Mouse (Mus musculus): Measurements from ENCODE around the gene Arhgap9. TPM values are rescaled to one million over a fixed set of nuclear protein-coding genes. Genes with fewer than 3 reads are reported as not detected.

The Arhgap9 gene
- total RNA-seq (2014; fragmentation: Nextera tagmentation) (43.3 and 43.7 TPM in 2 replicates), total RNA-seq (2017) (89.2 and 100 TPM in 2 replicates), polyA plus RNA-seq (2012) (54.8 and 59.5 TPM in 2 replicates)

DNA sequence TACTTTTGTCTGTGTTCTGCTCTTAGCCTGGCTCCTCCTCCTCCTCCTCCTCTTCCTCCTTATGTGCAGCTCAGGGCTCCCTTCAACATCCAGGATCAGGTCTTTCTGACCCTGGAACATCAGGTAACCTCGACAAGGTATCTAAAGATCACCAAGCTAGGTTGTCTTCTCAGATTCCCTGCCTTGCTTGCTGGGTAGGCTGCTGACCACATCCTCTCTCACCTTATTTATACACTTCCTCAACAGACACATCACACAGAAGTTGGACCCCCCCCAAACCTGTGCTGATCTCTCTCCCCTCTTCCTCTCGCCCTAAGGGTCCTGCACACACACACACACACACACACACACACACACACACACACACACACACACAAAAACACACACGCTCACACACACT is at the start of gene Arhgap9:
Gene Arhgap9 (plus strand): TSS at position 344 of the 400 bp plus-strand sequence.
- Histone ChIP-seq H3K4me1 (ENCODE audit: insufficient read depth, low read depth, low read length) (peaks cover 88% of the 10 kb centered on the region), H3K27me3 (ENCODE audit: insufficient read depth, low read length) (no peaks in the 10 kb centered on the region), H3K36me3 (replicated peaks) (peaks cover 23% of the 10 kb centered on the region), H3K9me3 (replicated peaks) (no peaks in the 10 kb centered on the region), H3K4me3 (ENCODE audit: low read depth, low read length) (peak within 1 kb of the TSS; percentile 72; the same call in 1 of the 2 replicates)
- DNase-seq (ENCODE audit: low spot score) = no peak
- ATAC-seq (ENCODE audit: extremely low read depth, insufficient number of reproducible peaks, low FRiP score, poor library complexity, severe bottlenecking) = no peak
- TF ChIP-seq GATA2 (IDR thresholded peaks at IDR 0.05; ENCODE audit: borderline replicate concordance, low read depth, low read length) = no peak
- no peak for TF ChIP-seq CTCF (IDR thresholded peaks at IDR 0.05; ENCODE audit: low read depth, low read length)
- no peak for TF ChIP-seq TAL1 (conservative IDR thresholded peaks at IDR 0.05; ENCODE audit: low read depth, low read length)
- no peak for TF ChIP-seq GATA1 (IDR thresholded peaks at IDR 0.05; ENCODE audit: borderline replicate concordance, low read length)
- TF ChIP-seq POLR2AphosphoS5 (IDR thresholded peaks at IDR 0.05; ENCODE audit: insufficient replicate concordance, low read depth, low read length) = no peak

GRCm38 (mm10) chr10:127272371-127272770 is 49.4 kb upstream of the Arhgap9 start:
- no peak for TF ChIP-seq CTCF (IDR thresholded peaks at IDR 0.05; ENCODE audit: low read depth, low read length)
- no peak for TF ChIP-seq TAL1 (conservative IDR thresholded peaks at IDR 0.05; ENCODE audit: low read depth, low read length)
- TF ChIP-seq GATA1 (IDR thresholded peaks at IDR 0.05; ENCODE audit: borderline replicate concordance, low read length) = no peak
- TF ChIP-seq POLR2AphosphoS5 (IDR thresholded peaks at IDR 0.05; ENCODE audit: insufficient replicate concordance, low read depth, low read length) = no peak
- no peak for TF ChIP-seq GATA2 (IDR thresholded peaks at IDR 0.05; ENCODE audit: borderline replicate concordance, low read depth, low read length)
- Histone ChIP-seq H3K9me3 (replicated peaks) (no peaks in the 10 kb centered on the region), H3K4me1 (ENCODE audit: insufficient read depth, low read depth, low read length) (peaks cover 45% of the 10 kb centered on the region), H3K27me3 (ENCODE audit: insufficient read depth, low read length) (no peaks in the 10 kb centered on the region), H3K4me3 (ENCODE audit: low read depth, low read length) (no peak overlapping the region), H3K36me3 (replicated peaks) (peaks cover 95% of the 10 kb centered on the region)
- ATAC-seq (ENCODE audit: extremely low read depth, insufficient number of reproducible peaks, low FRiP score, poor library complexity, severe bottlenecking) (no peak), DNase-seq (ENCODE audit: low spot score) (no peak)

- Histone ChIP-seq H3K27me3 (ENCODE audit: insufficient read depth, low read length) (no peaks in the 10 kb centered on the region), H3K36me3 (replicated peaks) (peaks cover 99% of the 10 kb centered on the region), H3K9me3 (replicated peaks) (no peaks in the 10 kb centered on the region), H3K4me1 (ENCODE audit: insufficient read depth, low read depth, low read length) (peaks cover 31% of the 10 kb centered on the region), H3K4me3 (ENCODE audit: low read depth, low read length) (no peak overlapping the region)
- no peak for TF ChIP-seq TAL1 (conservative IDR thresholded peaks at IDR 0.05; ENCODE audit: low read depth, low read length)
- TF ChIP-seq CTCF (IDR thresholded peaks at IDR 0.05; ENCODE audit: low read depth, low read length) = no peak
- TF ChIP-seq POLR2AphosphoS5 (IDR thresholded peaks at IDR 0.05; ENCODE audit: insufficient replicate concordance, low read depth, low read length) = no peak
- TF ChIP-seq GATA1 (IDR thresholded peaks at IDR 0.05; ENCODE audit: borderline replicate concordance, low read length) = no peak
- TF ChIP-seq GATA2 (IDR thresholded peaks at IDR 0.05; ENCODE audit: borderline replicate concordance, low read depth, low read length) = no peak
- DNase-seq (ENCODE audit: low spot score) (no peak), ATAC-seq (ENCODE audit: extremely low read depth, insufficient number of reproducible peaks, low FRiP score, poor library complexity, severe bottlenecking) (no peak)
Observed at GRCm38 (mm10) chr10:127274261-127275022, 47.3 kb upstream of the Arhgap9 start.

- no peak for TF ChIP-seq GATA2 (IDR thresholded peaks at IDR 0.05; ENCODE audit: borderline replicate concordance, low read depth, low read length)
- TF ChIP-seq TAL1 (conservative IDR thresholded peaks at IDR 0.05; ENCODE audit: low read depth, low read length) = no peak
- no peak for TF ChIP-seq GATA1 (IDR thresholded peaks at IDR 0.05; ENCODE audit: borderline replicate concordance, low read length)
- no peak for TF ChIP-seq CTCF (IDR thresholded peaks at IDR 0.05; ENCODE audit: low read depth, low read length)
- TF ChIP-seq POLR2AphosphoS5 (IDR thresholded peaks at IDR 0.05; ENCODE audit: insufficient replicate concordance, low read depth, low read length) = no peak
- ATAC-seq (ENCODE audit: extremely low read depth, insufficient number of reproducible peaks, low FRiP score, poor library complexity, severe bottlenecking) = no peak
Observed at GRCm38 (mm10) chr10:127279730-127280129, 42.0 kb upstream of the Arhgap9 start.

DNA sequence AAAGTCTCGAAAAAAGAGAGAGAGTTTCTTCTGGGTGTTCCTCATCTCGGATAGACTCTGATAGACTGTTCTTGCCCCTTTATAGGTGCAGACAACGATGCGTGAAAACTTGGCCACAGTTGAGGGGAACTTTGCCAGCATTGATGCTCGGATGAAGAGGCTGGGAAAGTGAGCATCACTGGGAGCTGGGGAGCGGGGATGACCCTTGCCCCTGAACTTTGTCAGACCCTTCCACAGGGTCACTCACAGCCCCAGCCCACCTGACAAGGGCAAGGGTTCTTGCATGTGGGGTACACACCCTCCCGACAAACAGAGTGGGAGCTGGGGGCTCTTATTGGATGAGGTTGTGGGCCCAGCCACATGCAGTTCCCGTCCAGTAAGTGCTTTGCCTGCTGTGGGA is 40.4 kb upstream of the Arhgap9 start:
- Histone ChIP-seq H3K9me3 (replicated peaks) (peaks cover 2% of the 10 kb centered on the region; the same call in 1 of the 2 replicates), H3K27me3 (ENCODE audit: insufficient read depth, low read length) (no peaks in the 10 kb centered on the region), H3K4me3 (ENCODE audit: low read depth, low read length) (no peak overlapping the region), H3K4me1 (ENCODE audit: insufficient read depth, low read depth, low read length) (peaks cover 46% of the 10 kb centered on the region), H3K36me3 (replicated peaks) (peaks cover 100% of the 10 kb centered on the region)
- no peak for DNase-seq (ENCODE audit: low spot score)
- ATAC-seq (ENCODE audit: extremely low read depth, insufficient number of reproducible peaks, low FRiP score, poor library complexity, severe bottlenecking) = no peak
- TF ChIP-seq CTCF (IDR thresholded peaks at IDR 0.05; ENCODE audit: low read depth, low read length) = no peak
- no peak for TF ChIP-seq GATA2 (IDR thresholded peaks at IDR 0.05; ENCODE audit: borderline replicate concordance, low read depth, low read length)
- no peak; the same call in 1 of the 2 replicates for TF ChIP-seq POLR2AphosphoS5 (IDR thresholded peaks at IDR 0.05; ENCODE audit: insufficient replicate concordance, low read depth, low read length)
- TF ChIP-seq TAL1 (conservative IDR thresholded peaks at IDR 0.05; ENCODE audit: low read depth, low read length) = no peak

More at GRCm38 (mm10) chr10:127279730-127280129, 42.0 kb upstream of the Arhgap9 start:
- Histone ChIP-seq H3K9me3 (replicated peaks) (peaks cover 2% of the 10 kb centered on the region; the same call in 1 of the 2 replicates), H3K27me3 (ENCODE audit: insufficient read depth, low read length) (no peaks in the 10 kb centered on the region), H3K36me3 (replicated peaks) (peaks cover 100% of the 10 kb centered on the region), H3K4me3 (ENCODE audit: low read depth, low read length) (no peak overlapping the region), H3K4me1 (ENCODE audit: insufficient read depth, low read depth, low read length) (peaks cover 32% of the 10 kb centered on the region)
- DNase-seq (ENCODE audit: low spot score) = no peak

DNA sequence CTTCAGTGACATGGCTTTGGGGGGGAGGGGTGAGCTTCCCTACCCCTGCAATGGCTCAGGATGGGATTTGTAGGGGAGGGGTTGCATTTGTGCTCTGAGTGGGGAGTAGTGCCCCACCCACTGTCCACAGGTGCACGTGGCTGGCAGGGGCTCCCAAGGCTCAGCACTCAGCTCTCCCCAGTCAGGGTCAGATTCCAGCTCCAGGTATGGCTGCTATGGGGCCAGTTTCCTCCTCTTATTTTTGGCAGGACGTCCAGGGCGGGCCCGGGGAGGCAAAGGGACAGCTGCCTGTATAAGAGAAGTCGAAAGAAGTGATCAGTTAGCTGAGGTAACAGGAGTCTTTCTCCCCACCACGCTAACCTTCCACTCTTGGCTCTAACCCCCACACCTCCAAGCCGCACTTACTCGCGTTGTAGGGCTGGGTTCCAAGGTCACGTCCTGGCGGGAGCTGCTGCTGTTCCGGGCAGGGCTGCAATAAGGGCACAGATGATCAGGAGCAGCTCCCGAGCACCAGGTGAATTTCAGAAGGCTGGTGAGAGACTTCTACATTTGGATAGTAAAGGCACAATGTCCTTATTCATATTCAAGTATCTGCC is 39.0 kb upstream of the Arhgap9 start:
- Histone ChIP-seq H3K27me3 (ENCODE audit: insufficient read depth, low read length) (no peaks in the 10 kb centered on the region), H3K4me1 (ENCODE audit: insufficient read depth, low read depth, low read length) (peaks cover 60% of the 10 kb centered on the region), H3K4me3 (ENCODE audit: low read depth, low read length) (no peak overlapping the region), H3K9me3 (replicated peaks) (peaks cover 2% of the 10 kb centered on the region; the same call in 1 of the 2 replicates), H3K36me3 (replicated peaks) (peaks cover 99% of the 10 kb centered on the region)
- DNase-seq (ENCODE audit: low spot score) = no peak
- TF ChIP-seq POLR2AphosphoS5 (IDR thresholded peaks at IDR 0.05; ENCODE audit: insufficient replicate concordance, low read depth, low read length) (no peak), GATA1 (IDR thresholded peaks at IDR 0.05; ENCODE audit: borderline replicate concordance, low read length) (no peak), TAL1 (conservative IDR thresholded peaks at IDR 0.05; ENCODE audit: low read depth, low read length) (no peak), GATA2 (IDR thresholded peaks at IDR 0.05; ENCODE audit: borderline replicate concordance, low read depth, low read length) (no peak), CTCF (IDR thresholded peaks at IDR 0.05; ENCODE audit: low read depth, low read length) (no peak)
- ATAC-seq (ENCODE audit: extremely low read depth, insufficient number of reproducible peaks, low FRiP score, poor library complexity, severe bottlenecking) = no peak
